Mouse (Mus musculus): ENCODE measurements around the gene Zfp768.
"Not testable (repeated sequence)": the region's sequence is repeated elsewhere in the genome, so short reads cannot be mapped to it uniquely, and the experiment has no call there.

The Zfp768 gene

DNA sequence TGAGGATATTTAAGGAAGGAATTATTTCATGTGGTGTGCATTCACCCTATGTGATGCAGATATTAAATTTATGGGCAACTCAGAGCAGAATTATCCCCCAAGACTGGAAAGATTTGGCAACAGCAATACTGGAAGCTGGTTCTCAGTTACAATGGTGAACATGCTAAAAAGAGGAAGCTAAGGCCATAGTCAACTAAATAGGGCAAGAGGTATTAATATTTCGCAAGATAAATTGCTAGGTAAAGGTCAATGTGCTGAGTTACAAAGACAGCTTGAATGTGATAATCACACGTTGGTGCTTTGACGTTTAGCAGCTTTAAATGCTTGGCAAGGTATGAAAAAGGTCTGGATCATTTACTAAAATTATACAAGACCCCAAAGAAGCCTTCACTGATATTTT, 10.4 kb upstream of the Zfp768 start:
- no peak for DNase-seq

DNA sequence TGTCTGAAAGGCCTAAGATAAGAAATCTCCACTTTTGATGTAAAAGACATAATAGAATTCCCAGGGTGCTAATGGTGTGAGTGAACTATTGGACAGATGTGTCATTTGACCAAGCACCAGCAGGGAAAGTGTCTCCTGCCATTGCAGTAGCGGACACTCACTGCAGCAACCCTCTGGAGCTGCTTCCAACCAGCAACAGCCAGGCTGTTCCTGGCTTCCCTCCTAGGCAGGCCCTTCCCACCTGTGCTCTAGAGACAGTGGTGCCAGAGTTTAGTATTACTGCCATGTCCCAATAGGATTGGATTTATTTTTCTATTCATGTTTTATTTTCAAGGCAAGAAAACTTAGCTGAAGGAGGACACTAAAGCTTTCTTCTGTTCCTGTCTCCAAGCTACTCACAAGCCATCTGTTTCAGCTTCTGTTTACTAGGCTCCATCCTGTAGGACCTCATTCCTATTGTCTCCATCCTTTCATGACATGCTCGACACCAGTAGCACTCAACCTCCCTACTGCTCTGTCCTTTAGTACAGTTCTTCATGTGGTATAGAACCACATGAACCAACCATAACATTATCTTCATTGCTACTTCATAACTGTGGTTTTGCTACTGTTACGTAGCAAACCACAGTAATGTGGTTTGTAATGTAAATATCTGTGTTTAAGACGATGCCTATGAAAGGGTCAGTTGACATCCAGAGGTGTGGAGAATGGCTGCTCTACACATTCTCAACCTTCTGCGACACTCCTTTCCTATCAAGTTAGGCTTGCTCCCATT, 6.0 kb upstream of the Zfp768 start:
- DNase-seq = no peak

DNA sequence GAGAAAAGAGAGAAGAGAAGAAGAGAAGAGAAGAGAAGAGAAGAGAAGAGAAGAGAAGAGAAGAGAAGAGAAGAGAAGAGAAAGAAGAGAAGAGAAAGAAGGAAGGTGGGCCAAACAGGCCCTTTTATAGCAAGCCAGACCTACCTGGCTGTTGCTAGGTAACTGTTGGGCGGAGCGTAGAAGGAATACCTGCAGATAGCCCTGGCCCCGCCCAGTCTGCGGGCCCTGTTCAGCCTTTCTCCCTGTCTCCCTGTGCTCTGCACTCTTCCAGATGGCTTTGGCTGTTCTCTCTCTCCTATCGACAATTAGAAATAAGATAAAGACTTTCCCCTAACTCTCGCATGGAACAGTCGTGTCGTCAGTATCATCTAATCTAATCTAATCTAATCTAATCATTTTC, 1.3 kb upstream of the Zfp768 start:
- DNase-seq = peak; percentile 61

DNA sequence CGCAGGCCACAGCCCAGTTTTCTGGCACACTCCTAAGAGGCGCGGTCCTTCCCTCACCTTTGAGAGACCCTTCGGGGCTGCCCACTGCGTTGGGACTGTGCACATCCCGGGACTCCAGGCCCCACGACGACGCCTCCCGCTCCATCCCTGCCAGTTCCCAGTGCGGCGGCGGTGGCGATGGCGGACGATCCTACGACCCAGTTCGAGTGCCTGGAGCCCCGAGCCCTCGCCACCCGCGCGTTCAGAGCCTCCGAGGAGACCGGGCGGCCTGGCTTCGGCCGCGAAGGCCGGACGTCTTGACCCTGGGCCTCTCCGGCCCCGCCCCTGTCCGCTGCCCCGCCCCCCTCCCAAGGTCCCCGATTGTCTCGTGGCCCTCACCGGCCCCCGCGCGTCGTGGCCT, 297 bp downstream of the Zfp768 start:
- DNase-seq = peak; percentile 83

DNA sequence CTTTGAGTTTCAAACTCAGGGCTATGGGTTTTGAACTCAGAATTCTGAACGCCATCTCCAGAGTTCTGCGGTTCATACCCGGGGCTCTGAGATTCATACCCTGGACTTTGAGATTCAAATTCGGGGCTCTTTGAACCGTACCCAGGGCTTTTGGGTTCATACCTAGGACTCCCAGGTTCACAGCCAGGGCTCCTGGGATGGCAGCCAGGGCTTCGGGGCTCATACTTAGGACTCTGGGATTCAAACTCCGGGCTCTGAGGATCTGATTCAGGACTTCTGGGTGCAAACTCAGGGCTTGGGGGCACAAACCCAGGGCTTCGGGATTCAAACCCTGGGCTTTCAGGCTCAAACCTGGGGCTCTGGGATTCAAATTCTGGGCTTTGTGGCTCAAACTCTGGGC, 1.0 kb downstream of the Zfp768 start:
- DNase-seq = peak; percentile 46

DNA sequence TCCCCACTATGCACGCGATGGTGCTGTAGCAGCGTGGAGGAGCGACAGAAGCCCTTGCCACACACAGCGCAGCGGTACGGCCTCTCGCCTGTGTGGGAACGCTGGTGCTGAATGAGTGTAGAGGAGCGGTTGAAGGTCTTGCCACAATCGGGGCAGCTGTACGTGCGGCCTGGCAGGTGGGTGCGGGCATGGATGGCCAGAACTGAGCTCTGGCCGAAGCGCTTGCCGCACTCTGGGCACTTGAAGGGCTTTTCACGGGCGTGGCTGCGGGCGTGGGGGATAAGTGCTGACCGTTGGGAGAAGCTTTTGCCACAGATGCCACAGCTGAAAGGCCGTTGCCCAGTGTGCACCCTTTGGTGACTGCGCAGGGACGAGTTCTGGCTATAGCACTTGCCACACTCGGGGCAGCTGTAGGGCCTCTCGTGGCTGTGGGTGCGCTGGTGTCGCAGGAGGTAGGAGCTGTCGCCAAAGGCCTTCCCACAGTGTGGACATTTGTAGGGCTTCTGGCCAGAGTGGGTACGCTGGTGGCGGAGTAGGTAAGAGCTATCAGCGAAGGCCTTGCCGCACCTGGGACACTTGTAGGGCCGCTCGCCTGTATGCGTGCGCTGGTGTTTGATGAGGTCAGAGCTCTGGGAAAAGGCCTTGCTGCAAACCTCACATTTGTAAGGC, 1.9 kb downstream of the Zfp768 start:
- DNase-seq = no peak

DNA sequence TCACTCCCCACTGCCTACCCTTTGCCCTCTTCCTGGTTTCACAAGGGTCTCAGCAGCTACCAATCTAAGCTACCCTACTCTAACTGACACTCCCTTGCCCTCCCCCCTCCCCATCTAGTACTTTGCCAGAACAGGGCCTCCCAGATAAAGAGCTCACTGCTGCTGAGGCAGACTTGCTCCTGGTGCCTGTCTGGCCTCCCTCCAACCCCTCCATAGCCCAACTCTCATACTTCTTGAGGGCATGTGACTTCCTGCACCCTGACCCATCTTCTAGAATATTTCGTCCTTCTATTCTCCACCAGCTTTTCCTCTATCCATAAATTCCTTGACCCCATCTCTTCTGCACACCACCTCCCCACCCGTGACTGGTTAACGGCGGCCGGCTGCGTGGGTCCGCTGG, 2.5 kb downstream of the Zfp768 start:
- no peak for DNase-seq

DNA sequence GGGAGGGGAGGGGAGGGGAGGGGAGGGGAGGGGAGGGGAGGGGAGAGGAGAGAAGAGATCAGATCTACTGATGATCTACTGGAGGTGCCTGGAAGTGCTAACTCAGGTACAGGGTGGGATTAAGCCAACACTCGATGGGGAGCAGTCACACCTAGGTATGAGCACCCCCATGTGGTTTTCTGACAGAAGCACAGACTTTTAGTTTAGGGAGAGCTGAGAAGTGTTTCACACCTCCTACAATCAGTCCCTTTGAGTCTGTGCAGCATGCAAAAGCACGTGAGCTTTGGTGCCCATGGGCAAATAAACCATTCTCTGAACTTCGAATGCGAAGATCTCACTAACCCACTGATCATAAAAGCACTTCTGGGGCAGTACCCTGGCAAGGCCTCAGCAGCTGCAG, 3.1 kb downstream of the Zfp768 start:
- no peak for DNase-seq

DNA sequence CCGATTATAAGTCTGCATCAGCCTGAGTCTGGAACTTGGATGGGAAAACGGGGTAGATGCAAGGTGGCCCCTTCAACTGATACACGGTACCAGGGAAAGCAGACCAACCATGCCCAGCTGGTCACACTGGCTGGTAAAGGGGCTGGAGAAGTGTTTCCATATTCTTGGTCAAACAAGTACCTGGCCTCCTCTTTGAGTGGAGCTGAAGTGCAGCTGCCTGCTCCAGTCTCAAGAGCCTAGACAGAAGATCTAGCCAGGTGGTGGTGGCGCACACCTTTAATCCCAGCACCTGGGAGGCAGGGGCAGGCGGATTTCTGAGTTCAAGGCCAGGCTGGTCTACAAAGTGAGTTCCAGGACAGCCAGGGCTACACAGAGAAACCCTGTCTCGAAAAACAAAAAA, 3.5 kb downstream of the Zfp768 start:
- not testable (repeated sequence) for DNase-seq

DNA sequence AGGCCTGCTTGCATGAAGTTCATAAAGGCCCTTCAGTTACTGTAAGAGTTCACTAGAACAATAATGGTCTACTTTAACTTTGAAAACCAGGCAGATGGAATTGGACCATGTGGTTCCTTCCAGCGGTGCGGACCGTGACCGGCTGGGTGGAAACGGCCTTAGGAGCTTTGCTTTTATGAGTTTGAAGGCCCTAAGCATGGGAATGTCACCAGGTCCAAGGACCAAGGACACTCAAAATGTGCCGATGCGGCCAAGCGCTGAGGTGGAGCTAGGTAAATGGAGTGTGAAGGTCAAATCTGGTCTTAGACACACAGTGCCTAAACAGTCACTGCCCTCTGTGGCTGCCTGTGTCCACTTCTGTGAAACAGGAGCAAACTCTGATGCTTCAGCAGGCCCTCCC, 4.0 kb downstream of the Zfp768 start:
- no peak for DNase-seq

DNA sequence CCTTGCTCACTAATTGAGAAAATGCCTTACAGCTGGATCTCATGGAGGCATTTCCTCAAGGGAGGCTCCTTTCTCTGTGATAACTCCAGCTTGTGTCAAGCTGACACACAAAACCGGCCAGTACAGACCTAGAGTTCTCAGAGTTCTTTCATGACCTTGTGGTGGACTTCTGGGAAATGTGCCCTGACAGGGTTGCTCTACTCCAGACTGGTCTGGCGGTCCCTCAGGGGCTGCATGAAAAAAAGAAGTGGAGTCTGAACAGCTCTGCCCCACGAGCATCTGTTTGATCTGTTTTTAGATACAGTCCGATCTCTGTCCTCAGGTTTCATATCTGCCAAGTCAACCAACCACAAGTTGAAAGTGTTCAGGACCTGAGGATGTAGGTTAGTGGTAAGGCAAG, 7.8 kb downstream of the Zfp768 start:
- DNase-seq = no peak

DNA sequence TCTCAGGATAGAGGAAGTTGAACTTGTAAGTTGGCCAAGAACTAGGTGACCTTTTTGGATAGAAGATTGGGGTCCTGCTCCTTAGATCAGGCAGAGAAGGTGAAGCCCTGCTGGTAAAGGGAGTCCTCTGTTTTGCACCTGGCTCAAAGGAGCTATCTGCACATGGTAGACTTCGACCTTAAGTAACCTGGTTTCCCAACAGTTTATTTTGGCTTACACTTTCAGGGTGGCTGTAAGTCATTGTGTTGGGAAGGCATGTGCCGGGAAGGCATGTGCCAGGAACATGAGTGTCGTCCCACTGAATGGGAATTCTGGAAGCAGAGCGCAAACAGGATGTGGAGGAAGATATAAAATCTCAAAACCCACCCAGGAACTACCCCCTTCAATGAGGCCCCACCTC, 9.8 kb downstream of the Zfp768 start:
- no peak for DNase-seq

DNA sequence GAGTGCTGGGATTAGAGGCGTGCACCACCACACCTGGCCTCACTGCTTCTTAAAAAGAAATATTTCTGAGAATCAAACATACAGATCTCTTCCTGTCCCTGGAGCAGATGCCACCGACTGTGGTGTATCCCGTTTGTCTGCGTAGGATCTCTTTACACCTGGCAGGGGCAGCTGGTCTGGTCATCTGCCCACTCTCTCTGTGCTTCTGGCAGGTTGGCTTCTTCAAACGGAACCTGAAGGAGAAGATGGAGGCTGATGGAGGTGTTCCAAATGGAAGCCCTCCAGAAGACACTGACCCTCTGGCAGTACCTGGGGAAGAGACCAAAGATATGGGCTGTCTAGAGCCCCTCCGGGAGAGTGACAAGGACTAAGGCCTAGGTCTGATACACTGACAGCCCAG, 12.1 kb downstream of the Zfp768 start:
- DNase-seq = no peak

DNA sequence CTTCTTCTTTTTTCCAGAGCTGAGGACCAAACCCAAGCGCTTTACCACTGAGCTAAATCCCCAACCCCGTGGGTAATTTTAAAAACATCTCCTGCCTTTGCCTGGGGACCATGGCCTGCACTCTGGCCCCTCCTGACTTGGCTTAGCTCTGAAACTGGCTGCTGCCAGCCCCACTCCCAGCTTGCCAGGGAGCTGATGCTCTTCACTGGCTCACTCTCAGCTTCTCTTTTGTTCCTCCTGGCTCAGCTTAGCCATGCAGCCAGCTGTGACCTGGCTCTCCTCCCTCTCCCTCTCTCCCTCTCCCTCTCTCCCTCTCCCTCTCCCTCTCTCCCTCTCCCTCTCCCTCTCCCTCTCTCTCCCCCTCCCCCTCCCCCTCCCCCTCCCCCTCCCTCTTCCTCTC, 18.7 kb downstream of the Zfp768 start:
- peak; percentile 45 for DNase-seq

DNA sequence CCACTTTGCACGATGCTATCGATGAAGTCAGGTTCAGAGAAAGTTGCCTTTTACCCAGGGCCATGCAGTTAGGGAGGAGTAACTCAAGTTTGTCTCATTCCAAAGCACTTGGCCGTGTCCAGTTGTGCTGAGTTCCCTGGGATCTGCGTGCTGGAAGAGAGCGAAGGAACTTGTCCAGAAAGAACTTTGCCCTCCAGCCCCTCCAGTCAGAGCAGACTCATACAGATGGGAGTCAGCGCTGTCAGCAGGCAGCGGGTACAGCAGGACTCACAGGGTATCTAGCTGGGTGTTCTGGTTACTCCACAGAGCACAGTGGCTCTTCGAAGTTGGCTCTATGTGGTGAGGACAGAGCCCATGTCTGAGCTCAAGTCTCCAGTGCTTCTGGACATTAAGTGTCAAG, 19.8 kb downstream of the Zfp768 start:
- no peak for DNase-seq

DNA sequence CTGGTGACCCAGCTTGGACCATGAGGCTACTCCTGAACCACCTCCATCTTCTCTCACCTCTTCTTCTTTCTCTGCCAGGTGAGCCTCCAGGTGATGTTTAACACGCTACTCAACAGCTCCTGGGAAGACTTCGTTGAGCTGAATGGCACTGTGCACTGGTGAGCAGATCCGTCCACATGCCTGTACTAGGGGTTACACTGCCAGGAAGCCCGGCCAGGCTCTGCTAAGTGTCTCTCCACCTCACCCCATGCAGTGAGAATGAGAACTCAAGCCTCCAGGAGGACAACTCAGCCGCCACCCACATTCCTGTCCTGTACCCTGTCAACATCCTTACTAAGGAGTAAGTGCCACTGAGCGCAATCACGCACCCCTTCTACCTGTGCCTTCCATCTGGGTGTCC, 20.4 kb downstream of the Zfp768 start:
- DNase-seq = no peak

DNA sequence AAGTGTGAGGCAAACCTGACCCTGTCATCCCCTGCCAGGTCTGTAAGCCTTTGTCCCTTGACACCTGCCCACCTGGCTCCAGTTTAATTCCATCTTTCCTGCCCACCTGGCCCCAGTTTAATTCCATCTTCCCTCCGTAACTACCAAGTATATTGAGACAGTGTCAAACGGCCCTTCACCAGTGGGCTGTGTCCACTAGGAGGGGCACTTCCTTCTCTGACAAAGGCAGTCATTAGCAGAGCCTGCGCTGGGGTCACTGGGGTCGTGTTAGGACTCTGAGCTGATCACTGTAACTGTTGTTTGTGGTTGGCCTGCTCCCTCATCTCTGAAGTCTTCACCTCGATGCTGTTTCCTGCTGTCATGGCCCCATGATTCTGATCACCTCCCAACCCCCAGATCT, 23.3 kb downstream of the Zfp768 start:
- DNase-seq = no peak

DNA sequence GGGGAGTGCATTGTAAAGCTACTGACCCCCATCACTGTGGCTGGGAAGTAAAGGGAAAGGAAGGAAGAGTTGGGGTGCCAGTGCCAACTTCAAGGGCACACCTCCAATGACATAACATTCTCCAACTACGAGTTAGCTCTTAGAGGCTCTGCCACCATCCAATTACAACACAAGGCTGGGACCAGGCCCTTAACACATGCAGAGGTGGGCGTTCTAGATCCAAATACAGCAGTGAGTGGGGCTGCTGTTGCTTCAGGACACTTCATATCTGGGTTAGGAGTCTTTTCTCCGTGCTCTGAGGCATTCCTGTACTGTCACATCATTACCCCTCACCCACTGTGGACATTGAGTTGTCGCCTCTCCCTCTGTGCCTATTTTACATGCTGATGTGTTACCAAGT, 24.3 kb downstream of the Zfp768 start:
- DNase-seq = no peak

DNA sequence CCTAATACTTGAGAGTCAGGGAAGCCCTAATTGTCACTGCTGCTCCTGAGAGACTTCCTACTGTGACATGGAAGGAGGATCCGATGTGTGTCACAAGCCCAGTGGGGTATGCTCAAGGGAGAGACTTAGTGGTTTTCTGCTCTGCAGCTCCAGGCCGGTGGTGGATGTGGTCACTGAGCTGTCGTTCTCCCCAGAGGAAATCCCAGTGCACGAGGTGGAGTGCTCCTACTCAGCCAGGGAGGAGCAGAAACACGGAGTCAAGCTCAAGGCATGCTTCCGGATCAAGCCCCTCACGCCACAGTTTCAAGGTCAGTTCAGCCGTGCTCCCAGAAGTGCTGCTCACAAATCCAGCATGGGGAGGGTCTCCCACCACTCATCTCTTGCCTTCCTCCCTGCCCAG, 31.5 kb downstream of the Zfp768 start:
- DNase-seq = no peak

DNA sequence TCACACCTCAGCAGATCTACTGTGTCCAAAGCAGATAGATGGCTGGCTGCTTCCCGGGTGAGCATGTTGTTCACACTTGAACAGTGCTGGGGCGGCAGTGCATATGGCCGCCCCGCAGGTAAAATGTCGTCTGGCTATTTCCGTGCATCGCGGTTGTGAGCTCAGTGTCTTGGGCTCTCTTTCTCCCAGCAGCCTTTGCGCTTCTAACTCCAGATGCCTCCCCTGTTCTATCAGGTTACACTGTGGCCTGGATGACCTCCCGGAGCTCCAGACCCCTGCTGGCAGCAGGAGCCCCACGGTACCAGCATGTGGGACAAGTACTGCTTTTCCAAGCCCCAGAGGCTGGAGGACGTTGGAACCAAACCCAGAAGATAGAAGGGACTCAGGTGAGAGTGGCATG, 35.4 kb downstream of the Zfp768 start:
- no peak for DNase-seq

DNA sequence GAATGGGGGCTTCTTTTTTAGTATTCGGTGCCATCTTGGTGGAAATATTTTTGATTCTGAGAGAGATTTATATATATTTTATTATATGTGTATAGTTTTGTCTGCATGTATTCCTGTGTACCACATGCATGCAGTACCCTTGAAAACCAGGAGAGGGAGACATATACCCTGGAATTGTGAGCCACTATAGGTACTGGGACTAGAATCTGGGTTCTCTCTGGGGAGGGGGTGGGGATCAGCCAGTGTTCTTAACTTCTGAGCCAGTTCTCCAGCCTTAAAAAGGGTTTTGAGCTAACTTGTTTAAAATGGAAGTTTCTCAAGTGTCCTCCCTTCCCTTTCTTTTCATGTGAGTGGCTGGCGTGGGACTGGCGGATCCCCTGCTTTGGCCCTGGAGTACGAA, 36.5 kb downstream of the Zfp768 start:
- DNase-seq = peak; percentile 38

DNA sequence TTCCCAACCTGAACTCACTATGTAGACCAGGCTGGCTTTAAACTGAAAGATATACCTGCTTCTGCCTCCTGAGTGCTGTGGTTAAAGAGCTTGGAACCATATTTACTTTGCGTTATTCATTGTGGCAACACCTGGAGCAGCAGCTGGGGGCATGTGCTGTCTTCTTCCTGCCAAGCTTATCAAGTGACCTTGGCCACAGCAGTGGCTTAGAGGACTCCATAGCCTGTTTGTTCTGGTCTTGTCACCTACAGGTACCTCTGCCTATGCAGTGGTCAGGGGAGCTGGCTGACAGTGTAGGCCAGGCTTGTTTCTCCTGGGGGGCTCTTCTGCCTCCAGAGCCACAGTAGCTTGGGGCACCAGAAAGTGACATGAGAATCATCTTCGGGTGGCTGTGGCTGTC, 37.0 kb downstream of the Zfp768 start:
- DNase-seq = no peak

DNA sequence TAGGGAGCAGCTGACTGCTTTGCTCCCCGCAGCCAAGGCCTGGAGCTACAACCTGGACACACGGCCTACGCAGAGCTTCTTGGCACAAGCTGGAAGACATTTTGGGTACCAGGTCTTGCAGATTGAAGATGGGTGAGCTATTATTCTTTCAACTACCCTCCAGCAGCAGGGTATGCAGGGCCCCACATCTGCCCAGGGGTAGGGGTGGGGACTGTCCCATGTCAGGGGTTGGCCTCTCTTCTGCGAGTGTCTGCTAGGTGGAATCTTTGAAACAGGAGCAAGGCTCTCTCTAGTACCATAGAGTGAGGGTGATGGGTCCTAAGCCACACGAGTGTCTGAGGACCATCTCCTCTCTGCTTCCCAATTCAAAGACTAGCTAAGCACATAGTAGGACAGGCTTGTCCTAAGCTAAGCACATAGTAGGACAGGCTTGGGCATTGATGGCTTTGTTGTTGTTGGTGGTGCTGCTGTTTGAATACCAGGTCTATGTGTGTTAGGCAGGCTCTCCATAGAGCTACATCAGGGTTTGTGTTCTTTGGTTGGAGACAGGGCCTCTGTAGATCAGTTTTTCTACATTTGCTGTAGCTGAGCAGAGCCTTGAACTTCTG, 47.7 kb downstream of the Zfp768 start:
- no peak for DNase-seq

DNA sequence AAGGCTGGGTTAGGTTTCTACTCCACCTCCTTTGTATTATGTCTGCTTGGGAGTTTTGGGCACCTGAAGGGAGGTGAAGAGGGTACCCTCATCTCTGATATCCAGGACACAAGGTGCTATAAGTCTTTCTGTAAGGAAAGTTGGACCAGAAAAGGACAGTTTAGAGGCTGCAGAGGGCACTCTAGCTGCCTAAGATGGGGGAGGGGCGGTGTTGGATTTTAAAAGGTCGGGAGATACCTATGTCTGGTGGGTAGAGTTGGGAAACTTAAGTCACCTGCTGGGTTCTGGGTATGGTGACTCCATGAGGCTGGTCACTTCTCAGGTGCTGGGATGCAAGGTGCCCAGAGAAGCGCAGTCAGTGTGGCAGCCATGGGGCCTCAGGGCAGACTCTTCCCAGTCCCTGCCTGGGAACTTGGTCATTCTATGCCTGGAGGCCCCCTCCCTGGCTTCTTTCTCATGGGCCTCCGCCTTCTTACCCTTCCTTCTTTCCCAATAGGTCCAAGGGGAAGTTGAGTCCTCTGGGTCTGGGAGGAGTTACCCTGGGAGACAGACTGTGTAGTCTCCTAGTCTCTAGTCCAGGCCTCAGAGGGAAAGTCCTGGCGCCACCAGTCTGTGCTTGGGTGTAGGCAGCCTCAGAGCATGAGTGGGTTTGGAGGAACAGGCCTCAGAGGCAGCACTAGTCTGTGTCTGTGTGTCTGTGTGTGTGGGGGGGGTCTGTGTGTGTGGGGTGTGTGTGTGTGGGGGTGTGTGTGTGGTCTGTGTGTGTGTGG, 48.4 kb downstream of the Zfp768 start:
- no peak for DNase-seq

Data from cerebellum, adult 9-11 months (tissue).